Mouse (Mus musculus) myocyte (in vitro differentiated cells): ENCODE results near the gene F9.
"Not testable (repeated sequence)": the region's sequence is repeated elsewhere in the genome, so short reads cannot be mapped to it uniquely, and the experiment has no call there.

ENCODE experiments used
- MAX ChIP-seq: IDR thresholded peaks from one replicate; pipeline ENCODE4 v1.6.1; 2011; ENCODE audit warnings: low read depth, mild to moderate bottlenecking, control low read depth
- MYOD1 ChIP-seq, 3 experiments: IDR thresholded peaks; one replicate each; pipeline ENCODE4 v1.6.1; 2011; ENCODE audit warnings: control low read depth in 2 of 3, low read depth in 2 of 3, mild to moderate bottlenecking in 2 of 3, moderate library complexity in 1 of 3; ENCODE audit not compliant: insufficient read length in 2 of 3, control insufficient read depth in 1 of 3
- POLR2A ChIP-seq: IDR thresholded peaks from one replicate; pipeline ENCODE4 v1.6.1; 2011; ENCODE audit warnings: low read depth, mild to moderate bottlenecking, control low read depth, moderate library complexity; ENCODE audit not compliant: insufficient read length
- POLR2AphosphoS2 ChIP-seq: IDR thresholded peaks from one replicate; pipeline ENCODE4 v1.6.1; 2011; ENCODE audit warnings: low read depth, control low read depth; ENCODE audit not compliant: insufficient read length
- SRF ChIP-seq: IDR thresholded peaks from one replicate; pipeline ENCODE4 v1.6.1; 2011; ENCODE audit warnings: low read depth; ENCODE audit not compliant: control insufficient read depth, insufficient read length
- TCF12 ChIP-seq: IDR thresholded peaks from one replicate; pipeline ENCODE4 v1.6.1; 2011; ENCODE audit warnings: mild to moderate bottlenecking, control low read depth; ENCODE audit not compliant: poor library complexity, insufficient read depth, severe bottlenecking
- USF1 ChIP-seq: IDR thresholded peaks from one replicate; pipeline ENCODE4 v1.6.1; 2011; ENCODE audit warnings: low read depth, mild to moderate bottlenecking, control low read depth, moderate library complexity

- not testable (repeated sequence) for TF ChIP-seq POLR2A; MYOD1 (IDR thresholded peaks at IDR 0.05; ENCODE audit: control insufficient read depth in 1 of 3, insufficient read length in 2 of 3, low read depth in 2 of 3); MAX; TCF12; SRF; USF1; POLR2AphosphoS2
Measured at GRCm38 (mm10) chrX:59969767-59970166, 29.5 kb upstream of the F9 start.
